Mouse (Mus musculus) lung, embryonic 15.5 days (tissue): ENCODE results near the gene Mum1. TPM values are rescaled to one million over a fixed set of nuclear protein-coding genes. Genes with fewer than 3 reads are reported as not detected.
A peak's percentile ranks its signal among the peaks of the same experiment; 100 is the strongest.
"Not testable (repeated sequence)": the region's sequence is repeated elsewhere in the genome, so short reads cannot be mapped to it uniquely, and the experiment has no call there.

Experiments
- ATAC-seq: fragments of 200-750 bp; cut with Nextera tagmentation; 2 replicates; pipeline ENCODE4 v1.8.0; 2017; ENCODE audit warnings: moderate number of reproducible peaks, borderline replicate concordance; ENCODE audit not compliant: low FRiP score, low TSS enrichment; ENCODE audit errors: extremely low read depth
- H3K27ac ChIP-seq: fragments of 300-500 bp; sonication (generic); 2 replicates; pipeline ENCODE4 v1.5.1; 2015; ENCODE audit warnings: moderate library complexity, mild to moderate bottlenecking, inconsistent platforms
- H3K27me3 ChIP-seq: fragments of 300-500 bp; sonication (generic); 2 replicates; pipeline ENCODE4 v1.6.1; 2015; ENCODE audit warnings: inconsistent platforms
- H3K36me3 ChIP-seq: fragments of 300-500 bp; sonication (generic); 2 replicates; pipeline ENCODE4 v1.6.1; 2015; ENCODE audit warnings: inconsistent platforms
- H3K4me1 ChIP-seq: fragments of 300-500 bp; sonication (generic); 2 replicates; pipeline ENCODE4 v1.6.1; 2015; ENCODE audit warnings: inconsistent platforms
- H3K4me2 ChIP-seq: fragments of 300-500 bp; sonication (generic); 2 replicates; pipeline ENCODE4 v1.6.1; 2015; ENCODE audit warnings: inconsistent platforms, mild to moderate bottlenecking, moderate library complexity
- H3K4me3 ChIP-seq: fragments of 300-500 bp; sonication (generic); 2 replicates; pipeline ENCODE4 v1.5.1; 2015; ENCODE audit warnings: mild to moderate bottlenecking, inconsistent platforms
- H3K9ac ChIP-seq: fragments of 300-500 bp; sonication (generic); 2 replicates; pipeline ENCODE4 v1.6.1; 2015; ENCODE audit warnings: inconsistent platforms
- H3K9me3 ChIP-seq: fragments of 300-500 bp; sonication (generic); 2 replicates; pipeline ENCODE4 v1.6.1; 2016; ENCODE audit warnings: inconsistent platforms
- WGBS: fragments of 180-500 bp; shearing (Covaris S2); methylation state at CpG from one replicate; pipeline ENCODE4 v1.1.7; 2015; 5-methylcytosine and 5-hydroxymethylcytosine counted together
- polyA plus RNA-seq: library from polyadenylated mRNA; unstranded; fragments of >200 nt; fragmentation: Nextera tagmentation; extraction: Ambion mirVana; gene quantifications from 2 replicates; pipeline ENCODE4 v1.2.1, GENCODE M21; 2015

The Mum1 gene
- polyA plus RNA-seq, 1 experiment from 2014 or later: 66.2 TPM

DNA sequence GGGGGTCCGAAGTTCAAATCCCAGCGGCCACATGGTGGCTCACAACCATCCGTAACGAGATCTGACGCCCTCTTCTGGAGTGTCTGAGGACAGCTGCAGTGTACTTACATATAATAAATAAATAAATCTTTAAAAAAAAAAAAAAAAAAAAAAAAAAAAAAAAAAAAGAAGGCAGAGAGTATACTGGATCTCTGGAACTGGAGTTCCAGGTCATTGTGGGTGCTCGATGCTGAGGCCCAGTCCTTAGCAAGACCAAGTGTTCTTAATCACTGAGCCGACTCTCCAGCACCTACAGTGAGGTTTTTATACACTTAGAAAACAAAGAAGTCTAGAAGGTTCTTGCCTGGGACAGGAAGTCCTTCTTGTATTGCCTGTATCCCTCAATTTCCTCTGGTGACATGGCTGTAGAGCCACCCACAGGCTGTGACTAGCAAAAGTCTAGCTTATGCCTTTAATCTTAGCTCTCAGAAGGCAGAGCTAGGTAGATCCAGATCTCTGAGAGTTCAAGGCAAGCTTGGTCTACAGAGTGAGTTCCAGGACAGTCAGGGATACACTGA is 14.6 kb upstream of the Mum1 start:
- not testable (repeated sequence) for H3K9ac ChIP-seq, H3K9me3 ChIP-seq, H3K4me2 ChIP-seq, H3K36me3 ChIP-seq, ATAC-seq, H3K27ac ChIP-seq, H3K4me3 ChIP-seq, H3K27me3 ChIP-seq, H3K4me1 ChIP-seq
- WGBS: 67% methylated on average over 7 of the region's 7 CpGs

DNA sequence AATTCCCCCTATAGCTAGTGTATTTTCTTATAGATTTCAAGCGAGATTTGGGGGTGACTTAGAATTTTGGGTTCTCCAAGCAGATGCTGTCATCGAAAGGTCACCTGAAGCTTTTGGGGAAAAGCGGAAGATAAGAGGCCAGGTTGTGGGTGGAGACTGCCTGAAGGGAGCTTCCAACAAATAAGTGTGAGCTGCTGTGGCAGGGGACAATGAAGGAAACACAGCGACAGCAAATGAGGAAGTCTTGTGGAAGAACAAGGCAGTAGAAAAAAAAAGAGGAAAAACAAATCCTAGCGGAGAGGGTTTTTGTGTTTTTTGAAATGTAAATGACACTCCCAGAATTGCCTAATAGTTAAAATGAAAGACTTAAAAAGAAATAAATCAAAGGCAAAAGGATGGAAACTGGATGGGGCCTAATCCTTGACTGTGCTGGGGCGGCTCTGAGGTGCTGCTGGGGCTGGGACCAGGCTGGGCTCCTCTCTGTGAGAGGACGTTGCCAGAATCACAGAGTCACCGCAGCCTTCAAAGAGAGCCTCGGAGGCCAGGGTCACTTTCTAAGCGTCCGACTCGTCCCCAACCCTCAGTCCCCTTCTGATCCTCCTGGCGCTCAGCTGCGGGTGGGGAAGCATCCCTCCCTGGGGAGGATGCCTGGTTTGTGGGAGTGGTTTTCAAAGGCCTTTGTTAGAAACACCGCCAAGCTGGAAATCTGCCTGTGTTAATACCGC is 11.0 kb upstream of the Mum1 start:
- no peaks in the 10 kb centered on the region for H3K36me3 ChIP-seq
- 30% methylated on average over 16 of the region's 16 CpGs for WGBS
- H3K4me3 ChIP-seq: no peak overlapping the region
- ATAC-seq: no peak
- no peaks in the 10 kb centered on the region for H3K4me1 ChIP-seq
- no peak overlapping the region for H3K4me2 ChIP-seq
- H3K9ac ChIP-seq: no peak overlapping the region
- no peaks in the 10 kb centered on the region for H3K9me3 ChIP-seq
- H3K27me3 ChIP-seq: no peaks in the 10 kb centered on the region
- no peak overlapping the region for H3K27ac ChIP-seq

DNA sequence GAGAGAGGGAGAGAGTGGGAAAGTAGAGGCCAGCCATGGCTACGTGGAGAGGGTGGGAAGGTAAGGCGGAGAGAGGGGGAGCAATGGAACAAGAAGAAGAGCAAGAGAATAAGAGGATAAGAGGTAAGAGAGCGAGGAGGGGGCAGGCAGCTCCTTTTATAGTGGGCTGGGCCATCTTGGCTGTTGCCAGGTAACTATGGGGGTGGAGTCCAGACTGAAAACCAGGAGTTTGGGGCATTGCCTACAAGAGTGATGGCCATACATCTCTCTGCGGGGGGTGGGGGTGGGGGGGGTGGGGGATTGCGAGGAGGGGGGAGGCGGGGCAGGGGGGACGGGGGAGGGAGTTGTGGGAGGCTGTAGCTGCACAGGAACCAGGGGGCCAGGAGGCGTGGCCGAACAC is 5.6 kb upstream of the Mum1 start:
- Histone ChIP-seq H3K27me3 (no peaks in the 10 kb centered on the region), H3K36me3 (no peaks in the 10 kb centered on the region), H3K9me3 (no peaks in the 10 kb centered on the region), H3K4me3 (no peak overlapping the region), H3K27ac (no peak overlapping the region), H3K9ac (no peak overlapping the region), H3K4me1 (peaks cover 3% of the 10 kb centered on the region; the same call in 1 of the 2 replicates), H3K4me2 (no peak overlapping the region)
- 28% methylated on average over 8 of the region's 9 CpGs for WGBS
- no peak for ATAC-seq

DNA sequence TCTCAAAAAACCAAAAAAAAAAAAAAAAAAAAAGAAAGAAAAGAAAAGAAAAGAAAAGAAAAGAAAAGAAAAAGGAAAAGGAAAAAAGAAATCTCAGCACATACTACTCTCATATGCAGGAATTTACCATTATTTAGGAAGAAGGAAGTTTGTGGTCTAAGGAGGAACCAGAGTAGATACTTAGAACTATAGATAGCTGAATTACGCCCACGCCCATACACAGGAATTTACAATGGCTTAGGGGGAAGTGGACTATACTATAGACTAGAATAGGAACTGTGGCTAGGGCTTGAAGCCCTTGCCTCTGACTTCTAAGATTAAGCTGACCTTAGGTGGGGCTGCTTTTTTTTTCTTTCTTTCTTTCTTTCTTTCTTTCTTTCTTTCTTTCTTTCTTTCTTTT is 3.1 kb upstream of the Mum1 start:
- 70% methylated on average over 2 of the region's 2 CpGs for WGBS
- H3K36me3 ChIP-seq, H3K4me2 ChIP-seq, H3K4me3 ChIP-seq, H3K27me3 ChIP-seq, H3K9ac ChIP-seq, H3K9me3 ChIP-seq, ATAC-seq, H3K27ac ChIP-seq: not testable (repeated sequence)
- peaks cover 18% of the 10 kb centered on the region for H3K4me1 ChIP-seq

DNA sequence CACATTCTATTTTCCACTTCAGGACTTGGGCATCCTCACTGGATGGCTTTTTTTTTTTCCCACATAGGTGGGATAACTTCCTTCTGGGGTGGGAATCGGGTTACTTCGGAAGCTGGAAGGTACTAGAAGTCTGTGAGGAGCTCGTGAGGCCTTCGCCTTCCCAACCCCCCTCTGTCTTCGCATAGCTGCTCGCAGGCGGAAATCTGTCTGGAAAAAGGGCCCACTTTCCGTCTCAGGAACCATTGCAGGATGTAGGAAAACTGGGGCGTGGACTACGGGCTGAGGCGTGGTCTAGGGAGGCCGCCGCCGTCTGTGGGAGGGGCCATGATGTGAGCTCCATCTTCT is 191 bp upstream of the Mum1 start:
- ATAC-seq: no peak
- Histone ChIP-seq H3K27ac (peak overlapping the region; percentile 84), H3K4me1 (peaks cover 28% of the 10 kb centered on the region), H3K4me2 (peak overlapping the region; percentile 53), H3K9me3 (no peaks in the 10 kb centered on the region), H3K36me3 (peaks cover 27% of the 10 kb centered on the region), H3K4me3 (peak overlapping the region; percentile 28), H3K27me3 (no peaks in the 10 kb centered on the region), H3K9ac (peak overlapping the region; percentile 29)
- WGBS: 0% methylated on average over 14 of the region's 14 CpGs

DNA sequence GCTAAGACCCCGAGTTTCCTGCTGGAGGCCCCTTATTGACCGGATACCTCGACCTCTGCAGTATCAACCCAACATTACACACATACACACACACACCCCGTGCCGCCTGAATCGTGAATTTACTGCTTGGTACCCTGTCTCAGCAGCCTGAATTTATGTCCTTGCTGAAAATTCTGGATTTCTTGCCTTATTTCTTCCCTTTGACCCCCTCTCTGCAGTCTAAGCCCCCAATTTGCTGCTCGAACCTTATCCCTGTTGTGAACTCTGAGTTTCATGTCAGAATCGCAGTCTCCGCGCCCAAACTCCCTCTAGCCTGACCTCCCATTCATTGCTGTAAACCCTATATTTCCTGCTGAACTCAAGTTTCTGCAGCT is 919 bp downstream of the Mum1 start:
- H3K36me3 ChIP-seq: peaks cover 36% of the 10 kb centered on the region
- no peak for ATAC-seq
- peak overlapping the region; percentile 65 for H3K4me3 ChIP-seq
- H3K9me3 ChIP-seq: no peaks in the 10 kb centered on the region
- peak overlapping the region; percentile 86 for H3K27ac ChIP-seq
- H3K4me2 ChIP-seq: peak overlapping the region; percentile 74
- H3K4me1 ChIP-seq: peaks cover 28% of the 10 kb centered on the region
- H3K27me3 ChIP-seq: no peaks in the 10 kb centered on the region
- H3K9ac ChIP-seq: peak overlapping the region; percentile 81
- 1% methylated on average over 10 of the region's 10 CpGs for WGBS

DNA sequence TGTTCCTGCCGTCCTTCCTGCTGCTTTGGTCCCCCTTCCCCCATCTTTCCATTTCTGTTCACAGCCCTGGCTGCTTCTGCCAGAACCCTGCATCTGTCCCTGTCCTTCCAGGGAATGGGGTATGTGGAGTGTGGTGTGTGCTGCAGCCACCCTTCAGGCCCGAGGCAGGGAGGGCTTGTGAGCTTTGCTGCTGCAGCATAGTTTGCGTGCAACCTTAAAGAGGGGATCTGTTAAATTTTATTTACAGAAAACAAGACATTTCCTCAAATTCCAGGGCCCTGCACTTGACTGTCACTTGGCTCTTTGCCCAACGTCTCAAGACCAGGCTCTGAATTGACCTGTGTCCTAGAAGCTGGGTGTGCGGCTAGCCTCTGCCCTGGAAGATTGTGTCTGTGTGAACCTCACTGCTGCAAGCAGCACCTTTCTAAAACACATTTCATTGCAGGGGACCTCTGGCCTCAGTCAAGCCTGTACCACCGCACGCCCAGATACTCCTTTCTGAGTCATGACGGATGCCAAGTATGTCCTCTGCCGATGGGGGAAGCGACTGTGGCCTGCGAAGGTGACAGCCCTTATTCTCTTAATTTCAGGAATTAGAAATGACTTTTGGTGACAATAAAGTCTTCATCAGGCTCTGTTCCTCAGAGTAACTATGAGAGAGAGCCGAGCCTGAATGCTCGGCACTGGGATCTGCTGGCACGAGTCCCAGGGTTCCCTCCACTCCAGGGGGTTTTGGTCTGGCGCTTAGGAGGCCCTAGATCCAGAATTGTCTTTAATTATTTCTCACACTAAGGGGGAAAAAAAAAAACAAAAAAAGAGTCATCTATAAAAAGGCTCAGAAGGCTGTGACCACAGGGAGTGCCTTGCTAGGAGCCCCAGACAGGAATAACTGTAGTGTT is 1.9 kb downstream of the Mum1 start:
- Histone ChIP-seq H3K4me1 (peaks cover 33% of the 10 kb centered on the region), H3K4me3 (peak overlapping the region; percentile 65), H3K9ac (peak overlapping the region; percentile 81), H3K9me3 (no peaks in the 10 kb centered on the region), H3K36me3 (peaks cover 46% of the 10 kb centered on the region), H3K27ac (peak overlapping the region; percentile 86), H3K4me2 (peak overlapping the region; percentile 74), H3K27me3 (no peaks in the 10 kb centered on the region)
- ATAC-seq: no peak
- 31% methylated on average over 15 of the region's 15 CpGs for WGBS

DNA sequence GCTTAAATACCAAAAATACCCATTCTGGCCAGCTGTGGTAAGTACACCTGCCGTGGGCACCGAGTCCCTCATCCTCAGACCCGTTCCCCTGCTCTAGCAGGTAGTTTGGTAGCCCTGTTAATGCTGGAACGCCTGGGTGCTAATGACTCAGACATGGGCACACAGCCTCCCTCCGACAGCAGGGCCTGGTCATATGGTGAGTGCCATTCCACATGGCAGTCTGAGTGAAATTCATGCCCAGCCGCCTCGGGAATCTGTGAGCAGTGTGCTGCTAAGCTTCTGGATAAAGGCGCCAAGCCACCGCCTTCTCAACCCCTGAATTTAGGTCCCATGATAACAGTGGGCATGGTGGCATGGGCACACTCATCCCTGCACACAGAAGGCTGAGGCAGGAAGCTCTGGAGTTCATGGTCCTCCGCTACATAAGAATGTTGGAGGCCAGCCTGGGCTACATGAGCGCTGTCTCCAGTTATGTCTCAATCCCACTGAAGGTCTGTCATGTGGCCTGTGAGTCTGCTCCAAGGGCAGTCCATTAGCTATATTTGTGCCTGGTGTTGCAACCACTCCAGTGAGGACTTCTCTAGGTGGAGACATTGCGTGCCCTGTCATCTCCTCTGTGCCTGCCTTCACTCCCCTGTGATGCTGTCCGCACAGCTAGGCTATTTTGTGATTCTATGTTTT is 10.1 kb downstream of the Mum1 start:
- H3K4me2 ChIP-seq: no peak overlapping the region
- no peak overlapping the region for H3K9ac ChIP-seq
- 0 out of 2 replicates have a peak, but pooled peaks cover 5% of the 10 kb centered on the region for H3K4me1 ChIP-seq
- peaks cover 99% of the 10 kb centered on the region for H3K36me3 ChIP-seq
- WGBS: 92% methylated on average over 13 of the region's 13 CpGs
- no peak overlapping the region for H3K27ac ChIP-seq
- no peaks in the 10 kb centered on the region for H3K9me3 ChIP-seq
- ATAC-seq: no peak
- H3K27me3 ChIP-seq: no peaks in the 10 kb centered on the region
- no peak overlapping the region for H3K4me3 ChIP-seq

DNA sequence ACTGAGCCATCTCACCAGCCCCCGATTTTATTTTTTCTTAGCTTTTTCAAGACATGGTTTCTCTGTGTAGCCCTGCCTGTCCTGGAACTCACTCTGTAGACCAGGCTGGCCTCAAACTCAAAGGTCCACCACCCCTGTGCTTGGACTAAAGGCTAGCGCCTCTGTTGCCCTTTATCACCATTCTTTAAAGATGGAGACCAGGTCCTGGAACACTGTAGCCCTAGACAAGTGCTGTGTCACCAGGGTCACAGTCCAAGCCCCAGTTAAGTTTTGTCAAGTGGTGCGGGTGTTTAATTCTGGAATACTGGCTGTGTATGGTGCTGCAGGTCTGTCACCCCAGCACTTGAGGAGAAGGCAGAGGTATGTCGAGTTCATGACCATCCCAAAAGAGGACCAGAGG is 10.8 kb downstream of the Mum1 start:
- 85% methylated on average over 4 of the region's 4 CpGs for WGBS
- Histone ChIP-seq H3K27ac (no peak overlapping the region), H3K4me1 (0 out of 2 replicates have a peak, but pooled peaks cover 5% of the 10 kb centered on the region), H3K9ac (no peak overlapping the region), H3K9me3 (no peaks in the 10 kb centered on the region), H3K4me2 (no peak overlapping the region), H3K36me3 (peaks cover 99% of the 10 kb centered on the region), H3K27me3 (no peaks in the 10 kb centered on the region), H3K4me3 (no peak overlapping the region)
- ATAC-seq: no peak

DNA sequence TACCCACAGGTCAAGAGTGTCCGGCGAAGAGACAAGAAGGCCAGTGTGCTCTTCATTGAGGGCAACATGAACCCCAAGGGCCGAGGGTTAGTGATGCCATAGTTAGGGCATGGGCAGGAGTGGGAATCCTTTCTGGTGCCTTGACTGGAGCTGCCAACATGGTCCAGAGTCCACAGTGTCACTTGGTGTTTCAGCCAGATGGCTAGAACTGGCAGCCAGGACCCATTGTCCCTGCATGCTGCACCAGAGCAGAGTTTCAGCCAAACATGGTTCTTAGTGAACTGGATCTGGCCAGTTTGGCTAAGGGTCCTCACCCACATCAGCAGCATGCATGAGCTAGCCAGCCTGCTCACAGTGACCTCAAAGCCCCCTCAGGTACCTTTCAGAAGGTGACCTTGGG is 12.1 kb downstream of the Mum1 start:
- no peak overlapping the region for H3K4me3 ChIP-seq
- ATAC-seq: no peak
- no peak overlapping the region for H3K9ac ChIP-seq
- peaks cover 99% of the 10 kb centered on the region for H3K36me3 ChIP-seq
- no peak overlapping the region for H3K4me2 ChIP-seq
- H3K27ac ChIP-seq: no peak overlapping the region
- WGBS: 83% methylated on average over 3 of the region's 3 CpGs
- H3K4me1 ChIP-seq: no peaks in the 10 kb centered on the region
- no peaks in the 10 kb centered on the region for H3K27me3 ChIP-seq
- no peaks in the 10 kb centered on the region for H3K9me3 ChIP-seq

DNA sequence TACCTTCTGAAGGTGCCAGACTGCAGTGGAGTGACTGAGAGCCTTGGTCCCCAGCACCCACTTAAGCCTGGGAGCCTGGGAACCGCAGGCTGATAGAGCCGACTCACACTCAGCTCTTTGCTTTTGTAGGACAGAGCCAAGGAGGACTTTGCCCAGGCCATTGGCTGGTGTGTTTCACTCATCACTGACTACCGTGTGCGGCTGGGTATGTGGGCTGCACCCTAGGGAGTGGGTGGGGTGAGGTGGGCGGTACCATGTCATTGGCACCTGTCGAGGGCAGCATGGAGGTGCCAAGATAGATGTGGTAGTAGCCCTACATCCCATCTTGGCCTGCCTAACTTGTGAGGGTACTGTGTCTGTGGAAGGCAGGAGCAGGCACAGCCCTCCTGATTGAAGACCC is 13.6 kb downstream of the Mum1 start:
- no peak overlapping the region for H3K4me2 ChIP-seq
- no peak overlapping the region for H3K27ac ChIP-seq
- no peak overlapping the region for H3K4me3 ChIP-seq
- H3K9ac ChIP-seq: no peak overlapping the region
- no peak for ATAC-seq
- no peaks in the 10 kb centered on the region for H3K4me1 ChIP-seq
- WGBS: 89% methylated on average over 6 of the region's 6 CpGs
- peaks cover 98% of the 10 kb centered on the region for H3K36me3 ChIP-seq
- H3K9me3 ChIP-seq: no peaks in the 10 kb centered on the region
- H3K27me3 ChIP-seq: no peaks in the 10 kb centered on the region
